In the genomic region with DNA sequence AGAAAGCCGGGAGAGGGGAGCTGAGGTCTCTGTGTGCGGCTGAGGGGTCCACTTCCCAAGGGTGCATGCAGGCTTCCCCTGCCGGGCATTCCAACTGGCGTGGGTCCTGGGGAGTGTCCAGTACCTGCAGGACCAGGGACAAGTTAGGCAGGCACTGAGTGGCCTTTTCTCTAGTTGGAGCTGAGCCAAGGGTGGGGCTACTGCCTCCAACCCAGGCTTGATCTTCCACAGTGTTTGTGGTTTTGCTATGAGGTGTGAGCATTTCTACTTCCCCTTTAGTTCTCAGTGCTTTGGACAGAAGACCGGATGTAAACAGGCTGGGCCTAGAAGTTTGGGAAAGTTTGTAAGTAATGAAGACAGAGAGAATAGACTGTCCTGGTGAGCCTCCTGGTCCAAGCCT, we compare ENCODE assay signal across 12 mouse cellular contexts. TPM values are rescaled to one million over a fixed set of nuclear protein-coding genes. Genes with fewer than 3 reads are reported as not detected.
DNase-seq lines count a peak whose midpoint lies in the region.
"Had no signal": no experiment of that assay in that cellular context is flagged by ENCODE, and none has a peak within 500 bp of the region (broad histone marks: within the 10 kb centered on the region; RNA-seq: fewer than 3 reads in every experiment).

No protein-coding gene starts in this region.

- 38% methylated on average over 5 of the region's 5 CpGs for WGBS in large intestine, adult 2 months

- intact Hi-C loops in heart, postnatal 25 days (cut with DNase I) = no loop called here

- DNase-seq in heart, adult 8-10 months (ENCODE audit: low spot score) = peak; percentile 11
- DNase-seq in heart, postnatal 25 days (ENCODE audit: low spot score) = no peak
- peak; percentile 86 for DNase-seq in MEL-GATA-1-ER (ENCODE audit: extremely low read depth, low read depth)
- peak; percentile 65 for DNase-seq in large intestine, adult 2 months (ENCODE audit: low read depth, low spot score)
- DNase-seq in natural killer cell, adult 2 months (ENCODE audit: low spot score in 2 of 2) = peak; percentile 26 to 28
- DNase-seq in frontal cortex, postnatal 36 days (ENCODE audit: low spot score in 2 of 2) = no peak
- DNase-seq in embryo, embryonic 10.5 days (ENCODE audit: low spot score) = no peak
- DNase-seq in cerebellum, adult 9-11 months = no peak

RNA-seq across cellular contexts. Expression of gene Lhx3, which starts 19.6 kb away (rescaled TPM):
- not detected for total RNA-seq in heart, adult 8-10 months (2022)
- total RNA-seq in heart, postnatal 25 days (2021) = not detected
- 0.10 TPM in 1 of 2 replicates, not detected in the other for polyA plus RNA-seq in large intestine, adult 2 months (2012; rRNA removed)
- total RNA-seq: gastrocnemius, postnatal 4 days had no signal
- polyA plus RNA-seq: activated CD4-positive, CD25-positive, alpha-beta regulatory T cell, adult 4 months; intestine, embryonic 14.5 days; limb, embryonic 13.5 days had no signal

RNA-seq across cellular contexts. Expression of gene Qsox2, which starts 48.8 kb away (rescaled TPM):
- total RNA-seq in heart, adult 8-10 months (2022) = 10 to 100 TPM; 13.4 to 20.0 (median 15.9) TPM
- 10 to 100 TPM; 15.8 to 15.9 TPM for total RNA-seq in heart, postnatal 25 days (2021)
- polyA plus RNA-seq in large intestine, adult 2 months (2012; rRNA removed) = 11.6 and 14.0 TPM in 2 replicates

Comparison
In these comparisons a context has a peak if more than half of its experiments do, and no peak if none do; other contexts are left out.
1. DNase-seq: peak in heart, adult 8-10 months (single experiment), MEL-GATA-1-ER (single experiment), large intestine, adult 2 months (single experiment) and natural killer cell, adult 2 months (2 of 2); none in heart, postnatal 25 days (single experiment), frontal cortex, postnatal 36 days (0 of 2), embryo, embryonic 10.5 days (single experiment) and cerebellum, adult 9-11 months (single experiment).